Mouse (Mus musculus) lung, embryonic 15.5 days (tissue): Measurements from ENCODE around the gene Il27ra. TPM values are rescaled to one million over a fixed set of nuclear protein-coding genes. Genes with fewer than 3 reads are reported as not detected.

Experiments used
- ATAC-seq: fragments of 200-750 bp; cut with Nextera tagmentation; 2 replicates; pipeline ENCODE4 v1.8.0; 2017; ENCODE audit warnings: moderate number of reproducible peaks, borderline replicate concordance; ENCODE audit not compliant: low FRiP score, low TSS enrichment; ENCODE audit errors: extremely low read depth
- H3K27ac ChIP-seq: fragments of 300-500 bp; sonication (generic); 2 replicates; pipeline ENCODE4 v1.5.1; 2015; ENCODE audit warnings: moderate library complexity, mild to moderate bottlenecking, inconsistent platforms
- H3K27me3 ChIP-seq: fragments of 300-500 bp; sonication (generic); 2 replicates; pipeline ENCODE4 v1.6.1; 2015; ENCODE audit warnings: inconsistent platforms
- H3K36me3 ChIP-seq: fragments of 300-500 bp; sonication (generic); 2 replicates; pipeline ENCODE4 v1.6.1; 2015; ENCODE audit warnings: inconsistent platforms
- H3K4me1 ChIP-seq: fragments of 300-500 bp; sonication (generic); 2 replicates; pipeline ENCODE4 v1.6.1; 2015; ENCODE audit warnings: inconsistent platforms
- H3K4me2 ChIP-seq: fragments of 300-500 bp; sonication (generic); 2 replicates; pipeline ENCODE4 v1.6.1; 2015; ENCODE audit warnings: inconsistent platforms, mild to moderate bottlenecking, moderate library complexity
- H3K4me3 ChIP-seq: fragments of 300-500 bp; sonication (generic); 2 replicates; pipeline ENCODE4 v1.5.1; 2015; ENCODE audit warnings: mild to moderate bottlenecking, inconsistent platforms
- H3K9ac ChIP-seq: fragments of 300-500 bp; sonication (generic); 2 replicates; pipeline ENCODE4 v1.6.1; 2015; ENCODE audit warnings: inconsistent platforms
- H3K9me3 ChIP-seq: fragments of 300-500 bp; sonication (generic); 2 replicates; pipeline ENCODE4 v1.6.1; 2016; ENCODE audit warnings: inconsistent platforms
- WGBS: fragments of 180-500 bp; shearing (Covaris S2); methylation state at CpG from one replicate; pipeline ENCODE4 v1.1.7; 2015; 5-methylcytosine and 5-hydroxymethylcytosine counted together
- polyA plus RNA-seq: library from polyadenylated mRNA; unstranded; fragments of >200 nt; fragmentation: Nextera tagmentation; extraction: Ambion mirVana; gene quantifications from 2 replicates; pipeline ENCODE4 v1.2.1, GENCODE M21; 2015

The Il27ra gene
- polyA plus RNA-seq, 1 experiment from 2014 or later, result 2.2 TPM

DNA sequence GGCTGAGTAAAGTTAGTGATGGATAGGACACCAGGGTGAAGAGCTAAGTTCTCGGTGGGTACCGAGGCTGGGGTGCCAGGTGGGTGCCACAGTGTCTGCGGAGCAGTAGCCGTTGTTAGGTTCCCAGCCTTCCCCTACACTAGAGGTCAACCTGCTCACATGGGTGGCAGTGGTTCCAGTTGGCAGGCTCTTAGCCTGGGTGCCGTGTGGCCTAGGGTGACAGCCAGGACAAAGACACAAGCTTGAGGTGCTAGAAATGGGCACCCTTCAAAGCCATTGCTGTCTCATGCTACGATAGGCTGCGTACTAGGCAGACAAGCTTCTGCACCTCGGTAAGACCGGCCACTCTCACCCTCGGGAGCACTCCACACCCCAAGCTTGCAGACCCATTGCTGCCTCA, 29.9 kb upstream of the Il27ra start:
- H3K27me3 ChIP-seq, result no peaks in the 10 kb centered on the region
- no peak overlapping the region for H3K27ac ChIP-seq
- no peak overlapping the region for H3K9ac ChIP-seq
- H3K9me3 ChIP-seq, result no peaks in the 10 kb centered on the region
- no peak for ATAC-seq
- H3K4me1 ChIP-seq, result peaks cover 37% of the 10 kb centered on the region
- no peak overlapping the region for H3K4me3 ChIP-seq
- H3K4me2 ChIP-seq, result no peak overlapping the region
- H3K36me3 ChIP-seq, result 0 out of 2 replicates have a peak, but pooled peaks cover 3% of the 10 kb centered on the region
- WGBS, result 86% methylated on average over 10 of the region's 10 CpGs

GRCm38 (mm10) chr8:84071921-84072320, 29.5 kb upstream of the Il27ra start:
- H3K4me3 ChIP-seq, result no peak overlapping the region
- no peaks in the 10 kb centered on the region for H3K9me3 ChIP-seq
- no peak overlapping the region for H3K27ac ChIP-seq
- 61% methylated on average over 3 of the region's 3 CpGs for WGBS
- no peak overlapping the region for H3K4me2 ChIP-seq
- H3K9ac ChIP-seq, result no peak overlapping the region
- H3K27me3 ChIP-seq, result no peaks in the 10 kb centered on the region
- peaks cover 37% of the 10 kb centered on the region for H3K4me1 ChIP-seq
- ATAC-seq, result no peak
- H3K36me3 ChIP-seq, result 0 out of 2 replicates have a peak, but pooled peaks cover 3% of the 10 kb centered on the region

GRCm38 (mm10) chr8:84070667-84071066, 28.3 kb upstream of the Il27ra start:
- ATAC-seq, result no peak
- Histone ChIP-seq H3K9me3 (no peaks in the 10 kb centered on the region), H3K27me3 (no peaks in the 10 kb centered on the region), H3K9ac (no peak overlapping the region), H3K27ac (no peak overlapping the region), H3K4me3 (no peak overlapping the region), H3K36me3 (0 out of 2 replicates have a peak, but pooled peaks cover 3% of the 10 kb centered on the region), H3K4me1 (peaks cover 37% of the 10 kb centered on the region), H3K4me2 (no peak overlapping the region)
- WGBS, result 68% methylated on average over 2 of the region's 2 CpGs

DNA sequence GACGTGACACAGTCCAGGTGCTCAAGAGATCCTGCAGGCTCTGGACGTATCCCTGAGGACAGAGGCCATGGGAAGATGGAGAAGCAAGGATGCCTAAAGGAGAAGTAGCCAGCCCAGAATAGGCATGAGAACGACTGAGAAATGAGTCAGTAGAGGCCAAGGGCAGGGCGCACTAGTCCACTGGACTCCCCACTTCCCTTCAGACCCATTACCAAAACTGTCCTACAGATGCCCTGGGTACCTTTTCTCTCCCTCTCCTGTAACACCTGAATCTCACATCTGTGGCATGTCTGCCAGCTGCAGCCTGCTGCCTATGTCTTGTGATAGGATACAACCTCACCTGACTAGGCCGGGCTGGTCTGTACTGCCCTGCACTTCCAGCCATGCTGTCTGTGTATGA, 27.9 kb upstream of the Il27ra start:
- no peak overlapping the region for H3K9ac ChIP-seq
- H3K27ac ChIP-seq, result no peak overlapping the region
- peaks cover 37% of the 10 kb centered on the region for H3K4me1 ChIP-seq
- H3K27me3 ChIP-seq, result no peaks in the 10 kb centered on the region
- WGBS, result 76% methylated on average over 5 of the region's 5 CpGs
- 0 out of 2 replicates have a peak, but pooled peaks cover 3% of the 10 kb centered on the region for H3K36me3 ChIP-seq
- ATAC-seq, result no peak
- H3K4me2 ChIP-seq, result no peak overlapping the region
- H3K4me3 ChIP-seq, result no peak overlapping the region
- H3K9me3 ChIP-seq, result no peaks in the 10 kb centered on the region

DNA sequence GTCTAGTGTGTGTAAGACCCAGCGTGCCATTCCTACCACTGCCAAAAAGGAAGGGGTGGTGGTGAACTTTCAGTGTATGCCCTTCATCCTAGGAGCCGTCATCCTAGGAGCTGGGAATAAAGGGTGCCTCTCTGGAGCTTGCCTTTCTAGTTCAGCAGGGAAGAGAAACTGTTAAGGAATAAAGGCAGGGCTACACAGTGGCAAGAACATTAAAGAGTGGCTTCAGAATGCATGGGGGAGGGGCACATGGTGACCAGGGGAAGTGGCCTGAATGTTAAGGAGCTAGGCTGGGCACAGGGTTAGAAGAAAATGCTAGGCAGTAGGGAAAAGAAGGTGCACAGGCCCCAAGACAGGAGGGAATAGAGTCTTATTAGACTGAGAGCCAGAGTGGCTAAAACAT, 27.4 kb upstream of the Il27ra start:
- H3K4me1 ChIP-seq, result peaks cover 37% of the 10 kb centered on the region
- H3K36me3 ChIP-seq, result no peaks in the 10 kb centered on the region
- H3K27ac ChIP-seq, result no peak overlapping the region
- no peaks in the 10 kb centered on the region for H3K27me3 ChIP-seq
- H3K4me3 ChIP-seq, result no peak overlapping the region
- no peaks in the 10 kb centered on the region for H3K9me3 ChIP-seq
- no peak overlapping the region for H3K9ac ChIP-seq
- 65% methylated on average over 2 of the region's 2 CpGs for WGBS
- ATAC-seq, result no peak
- H3K4me2 ChIP-seq, result no peak overlapping the region

GRCm38 (mm10) chr8:84069169-84069568, 26.8 kb upstream of the Il27ra start:
- 11% methylated on average over 1 of the region's 1 CpGs for WGBS
- no peaks in the 10 kb centered on the region for H3K27me3 ChIP-seq
- H3K27ac ChIP-seq, result no peak overlapping the region
- no peak overlapping the region; the same call in 1 of the 2 replicates for H3K4me3 ChIP-seq
- H3K4me1 ChIP-seq, result peaks cover 37% of the 10 kb centered on the region
- no peaks in the 10 kb centered on the region for H3K9me3 ChIP-seq
- no peak overlapping the region for H3K4me2 ChIP-seq
- no peaks in the 10 kb centered on the region for H3K36me3 ChIP-seq
- no peak for ATAC-seq
- no peak overlapping the region for H3K9ac ChIP-seq

DNA sequence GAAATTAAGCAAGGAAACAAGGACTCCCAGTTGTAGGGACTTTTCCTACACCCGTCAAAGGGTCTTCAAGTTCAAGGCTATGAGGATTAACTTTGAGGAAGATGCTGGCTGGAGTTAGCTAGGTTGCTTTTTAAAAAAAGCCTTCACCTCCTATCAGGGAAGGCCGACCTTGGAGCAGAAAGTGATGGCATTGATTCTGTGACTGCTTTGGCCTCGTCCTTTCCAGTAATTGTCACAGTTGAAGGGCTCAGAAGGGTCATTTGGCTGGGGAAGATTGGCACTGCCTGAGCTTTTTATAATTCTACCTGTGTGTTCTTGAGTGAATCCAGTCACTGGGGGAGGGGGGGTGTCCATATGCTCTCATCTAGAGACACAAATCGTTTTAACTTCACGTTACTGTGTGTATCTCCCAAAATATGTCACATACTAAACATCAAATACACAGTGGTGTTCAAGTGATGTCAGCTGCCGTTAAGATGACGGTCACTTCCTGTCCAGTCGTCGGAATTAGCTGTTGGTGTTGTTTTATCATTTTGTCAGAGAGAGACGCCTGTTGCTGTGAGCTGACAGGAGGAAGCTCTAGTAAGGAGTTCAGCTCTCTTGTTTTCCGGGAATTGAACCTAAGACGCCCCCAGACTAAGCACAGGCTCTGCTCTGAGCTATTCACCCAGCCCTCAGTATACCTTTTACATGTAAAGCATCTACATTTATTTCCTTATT, 26.1 kb upstream of the Il27ra start:
- H3K4me3 ChIP-seq, result no peak overlapping the region; the same call in 1 of the 2 replicates
- no peak for ATAC-seq
- H3K9ac ChIP-seq, result no peak overlapping the region
- H3K9me3 ChIP-seq, result no peaks in the 10 kb centered on the region
- no peaks in the 10 kb centered on the region for H3K36me3 ChIP-seq
- 0 out of 2 replicates have a peak overlapping the region, but pooled peaks have one; percentile 24 for H3K27ac ChIP-seq
- no peaks in the 10 kb centered on the region for H3K27me3 ChIP-seq
- H3K4me2 ChIP-seq, result peak overlapping the region; percentile 50
- 28% methylated on average over 12 of the region's 12 CpGs for WGBS
- H3K4me1 ChIP-seq, result peaks cover 36% of the 10 kb centered on the region

DNA sequence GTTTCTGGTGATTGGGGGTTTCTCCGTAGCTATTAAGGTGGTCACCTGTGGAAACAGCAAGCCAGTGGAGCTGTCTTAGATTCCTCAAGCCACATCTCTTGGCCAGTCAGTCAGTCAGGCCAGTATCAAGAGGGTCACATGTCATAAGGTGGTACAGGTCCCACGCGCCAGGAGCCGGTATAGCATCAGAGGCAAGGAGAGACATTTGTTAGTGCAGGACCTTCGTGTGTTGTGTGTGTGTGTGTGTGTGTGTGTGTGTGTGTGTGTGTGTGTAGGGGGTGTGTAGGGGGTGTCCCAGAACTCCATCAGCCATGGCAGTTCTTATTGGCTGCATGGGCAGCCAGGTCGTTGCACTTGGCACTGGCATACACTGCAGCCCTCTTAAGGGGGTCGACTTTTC, 25.5 kb upstream of the Il27ra start:
- Histone ChIP-seq H3K9me3 (no peaks in the 10 kb centered on the region), H3K4me1 (peaks cover 31% of the 10 kb centered on the region), H3K4me2 (peak overlapping the region; percentile 50), H3K27me3 (no peaks in the 10 kb centered on the region), H3K9ac (peak overlapping the region; percentile 10; the same call in 1 of the 2 replicates), H3K36me3 (no peaks in the 10 kb centered on the region), H3K27ac (no peak overlapping the region), H3K4me3 (peak overlapping the region; percentile 95)
- no peak for ATAC-seq
- 73% methylated on average over 7 of the region's 7 CpGs for WGBS

- peak overlapping the region; percentile 84 for H3K9ac ChIP-seq
- H3K4me2 ChIP-seq, result peak overlapping the region; percentile 50
- 2% methylated on average over 45 of the region's 58 CpGs for WGBS
- no peaks in the 10 kb centered on the region for H3K36me3 ChIP-seq
- H3K4me3 ChIP-seq, result peak overlapping the region; percentile 95
- ATAC-seq, result peak; percentile 73
- no peaks in the 10 kb centered on the region for H3K9me3 ChIP-seq
- H3K4me1 ChIP-seq, result peaks cover 31% of the 10 kb centered on the region
- H3K27ac ChIP-seq, result peak overlapping the region; percentile 98
- no peaks in the 10 kb centered on the region for H3K27me3 ChIP-seq
Observed at GRCm38 (mm10) chr8:84067047-84067573, 24.7 kb upstream of the Il27ra start.

GRCm38 (mm10) chr8:84066291-84066930, 24.0 kb upstream of the Il27ra start, which contains the start of gene Rfx1:
Gene Rfx1, plus strand, starts transcription at chr8:84066834.
- Histone ChIP-seq H3K27ac (peak within 1 kb of the TSS; percentile 98), H3K9ac (peak within 1 kb of the TSS; percentile 84), H3K4me1 (peaks cover 28% of the 10 kb centered on the region), H3K4me2 (peak within 1 kb of the TSS; percentile 78), H3K4me3 (peak within 1 kb of the TSS; percentile 95), H3K36me3 (no peaks in the 10 kb centered on the region), H3K9me3 (no peaks in the 10 kb centered on the region), H3K27me3 (no peaks in the 10 kb centered on the region)
- ATAC-seq, result peak; percentile 97
- WGBS, result under 1% methylated on average over 51 of the region's 51 CpGs

- Histone ChIP-seq H3K9me3 (no peaks in the 10 kb centered on the region), H3K27ac (peak overlapping the region; percentile 90), H3K4me1 (peaks cover 28% of the 10 kb centered on the region), H3K4me2 (peak overlapping the region; percentile 78), H3K9ac (peak overlapping the region; percentile 63), H3K4me3 (peak overlapping the region; percentile 95), H3K27me3 (no peaks in the 10 kb centered on the region), H3K36me3 (no peaks in the 10 kb centered on the region)
- ATAC-seq, result no peak
- 19% methylated on average over 5 of the region's 5 CpGs for WGBS
Observed at GRCm38 (mm10) chr8:84065457-84066072, 23.2 kb upstream of the Il27ra start.
